ENCODE assay signal across 24 mouse cellular contexts in the genomic region with DNA sequence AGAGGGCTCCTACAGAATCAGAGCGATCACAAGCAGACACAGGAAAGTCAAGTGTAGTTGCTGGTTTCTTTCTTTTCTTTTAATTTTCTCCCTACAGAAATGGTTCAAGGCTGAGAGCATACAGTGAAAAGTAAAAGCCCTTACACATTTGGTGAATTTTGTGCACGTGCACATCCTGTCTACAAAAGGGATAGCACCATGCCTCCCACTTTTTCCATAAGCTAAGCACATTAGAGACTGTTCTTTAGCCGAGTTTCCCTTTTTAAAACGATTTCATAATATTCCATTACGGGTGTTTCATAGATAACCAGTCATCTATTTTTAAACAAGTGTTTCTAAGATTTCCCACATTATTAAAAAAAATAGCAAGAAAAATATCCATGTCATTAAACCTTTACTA. TPM values are rescaled to one million over a fixed set of nuclear protein-coding genes. Genes with fewer than 3 reads are reported as not detected.
"Had no signal": no experiment of that assay in that cellular context is flagged by ENCODE, and none has a peak within 500 bp of the region (broad histone marks: within the 10 kb centered on the region; RNA-seq: fewer than 3 reads in every experiment).

No protein-coding gene starts in this region.

- H3K27ac ChIP-seq: kidney, embryonic 15.5 days; left cerebral cortex, adult 2 months; liver, embryonic 14.5 days; midbrain, embryonic 12.5 days; midbrain, embryonic 15.5 days; neural tube, embryonic 12.5 days; neural tube, embryonic 15.5 days; stomach, postnatal 0 days had no signal

- H3K36me3 ChIP-seq: kidney, embryonic 15.5 days; midbrain, embryonic 12.5 days; midbrain, embryonic 15.5 days; neural tube, embryonic 12.5 days; neural tube, embryonic 15.5 days had no signal

- H3K9me3 ChIP-seq: kidney, embryonic 15.5 days; megakaryocyte, embryonic 14.5 days; midbrain, embryonic 12.5 days; midbrain, embryonic 15.5 days; neural tube, embryonic 15.5 days had no signal

- H3K4me1 ChIP-seq: kidney, embryonic 15.5 days; megakaryocyte, embryonic 14.5 days; midbrain, embryonic 12.5 days; midbrain, embryonic 15.5 days; neural tube, embryonic 12.5 days; neural tube, embryonic 15.5 days had no signal

- H3K9ac ChIP-seq: kidney, embryonic 15.5 days; liver, embryonic 14.5 days; liver, postnatal 0 days; lung, embryonic 14.5 days; midbrain, embryonic 12.5 days; midbrain, embryonic 15.5 days; neural tube, embryonic 12.5 days; neural tube, embryonic 15.5 days had no signal

- ATAC-seq: liver, postnatal 0 days; lung, postnatal 0 days; midbrain, embryonic 15.5 days had no signal

- H3K27me3 ChIP-seq: kidney, embryonic 15.5 days; megakaryocyte, embryonic 14.5 days; midbrain, embryonic 12.5 days; midbrain, embryonic 15.5 days; neural tube, embryonic 12.5 days; neural tube, embryonic 15.5 days had no signal

- H3K4me3 ChIP-seq: kidney, embryonic 15.5 days; left cerebral cortex, adult 2 months; megakaryocyte, embryonic 14.5 days; midbrain, embryonic 12.5 days; midbrain, embryonic 15.5 days; neural tube, embryonic 12.5 days; neural tube, embryonic 15.5 days had no signal

- H3K4me2 ChIP-seq: kidney, embryonic 15.5 days; lung, embryonic 14.5 days; midbrain, embryonic 12.5 days; midbrain, embryonic 15.5 days; neural tube, embryonic 12.5 days; neural tube, embryonic 15.5 days had no signal

- DNase-seq: kidney, adult 11 months; kidney, adult 8-10 months; kidney, postnatal 10 days; kidney, postnatal 36 days; layer of hippocampus, postnatal 36 days; liver, postnatal 0 days; lung, embryonic 14.5 days; lung, postnatal 36 days; right cerebral cortex, adult 18-20 months; right cerebral cortex, postnatal 14 days; right cerebral cortex, postnatal 4 days; thymus, adult 2 months; thymus, postnatal 14 days; thymus, postnatal 4 days had no signal

RNA-seq across cellular contexts. Expression of gene Ildr1, which starts 30.3 kb away (rescaled TPM):
- polyA plus RNA-seq: midbrain, embryonic 12.5 days; neural tube, embryonic 12.5 days had no signal
